Mouse (Mus musculus) lung, postnatal 0 days (tissue): ENCODE measurements around the gene Fto.

Experiments
- CTCF ChIP-seq: IDR thresholded peaks from 2 replicates; pipeline ENCODE4 v1.5.1; 2016; ENCODE audit warnings: antibody characterized with exemption, mild to moderate bottlenecking
- EP300 ChIP-seq: IDR thresholded peaks from 2 replicates; pipeline ENCODE4 v1.6.1; 2016; ENCODE audit warnings: antibody characterized with exemption, mild to moderate bottlenecking, control low read depth

DNA sequence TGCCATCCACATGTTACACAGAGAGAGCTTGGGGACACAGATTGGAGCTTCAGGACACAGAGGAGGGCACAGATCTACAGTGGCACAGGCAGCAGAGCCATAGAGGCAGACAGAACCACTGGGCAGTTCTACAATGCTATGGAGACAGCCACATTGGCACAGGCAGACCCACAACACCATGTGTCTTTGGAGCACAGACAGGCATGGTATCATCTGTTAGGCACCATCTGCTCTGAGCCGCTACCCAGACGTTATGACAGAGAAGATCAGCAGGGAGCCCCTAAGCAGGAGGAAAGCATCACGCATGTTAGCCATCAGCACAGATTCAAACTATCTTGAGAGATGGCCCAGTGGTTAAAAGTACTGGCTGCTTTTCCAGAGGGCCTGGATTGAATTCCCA is 363.6 kb downstream of the Fto start:
- TF ChIP-seq CTCF (no peak), EP300 (no peak)
